Mouse (Mus musculus) layer of hippocampus, postnatal 25 days (tissue): Measurements from ENCODE around the gene Thegl. TPM values are rescaled to one million over a fixed set of nuclear protein-coding genes. Genes with fewer than 3 reads are reported as not detected.
A peak's percentile ranks its signal among the peaks of the same experiment; 100 is the strongest.
"Not testable (repeated sequence)": the region's sequence is repeated elsewhere in the genome, so short reads cannot be mapped to it uniquely, and the experiment has no call there.

Source experiments
- DNase-seq, 2 experiments: peaks; one replicate each; pipeline ENCODE4 v3.0.0; 2022; ENCODE audit warnings: mixed read lengths in 2 of 2, low spot score in 1 of 2; ENCODE audit errors: extremely low spot score in 1 of 2
- total RNA-seq, 2 experiments: library from RNA; stranded (reverse); gene quantifications; 2 replicates each; pipeline ENCODE4 v1.2.3; 2021

The Thegl gene
- total RNA-seq, 2 experiments from 2014 or later: 0.59 to 1.6 TPM

- no peak for DNase-seq
Measured at GRCm38 (mm10) chr5:77092531-77092930, 76.7 kb downstream of the Thegl start.

DNA sequence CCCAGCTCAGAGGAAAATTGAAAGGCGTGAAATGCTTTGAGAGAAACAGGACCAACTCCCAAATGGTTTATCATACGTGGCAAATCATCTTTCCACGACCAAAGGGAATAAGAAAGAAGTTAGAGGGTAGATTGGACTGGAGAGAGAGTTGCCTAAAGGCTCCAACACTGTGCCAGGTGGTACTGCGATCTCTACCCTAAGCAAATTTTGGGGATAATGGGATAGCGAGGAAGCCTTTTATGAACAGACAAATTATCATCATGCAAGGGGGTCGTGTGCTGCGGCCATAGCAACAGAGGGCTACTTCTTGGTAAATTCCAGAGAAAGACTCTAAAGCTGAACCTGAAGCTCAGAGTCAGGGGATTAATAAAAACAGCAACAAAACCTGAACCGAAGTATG is 78.1 kb downstream of the Thegl start:
- no peak for DNase-seq

GRCm38 (mm10) chr5:77094510-77095491 is 79.0 kb downstream of the Thegl start:
- peak; percentile 49 to 56 for DNase-seq

GRCm38 (mm10) chr5:77096194-77096593 is 80.4 kb downstream of the Thegl start:
- not testable (repeated sequence) for DNase-seq

DNA sequence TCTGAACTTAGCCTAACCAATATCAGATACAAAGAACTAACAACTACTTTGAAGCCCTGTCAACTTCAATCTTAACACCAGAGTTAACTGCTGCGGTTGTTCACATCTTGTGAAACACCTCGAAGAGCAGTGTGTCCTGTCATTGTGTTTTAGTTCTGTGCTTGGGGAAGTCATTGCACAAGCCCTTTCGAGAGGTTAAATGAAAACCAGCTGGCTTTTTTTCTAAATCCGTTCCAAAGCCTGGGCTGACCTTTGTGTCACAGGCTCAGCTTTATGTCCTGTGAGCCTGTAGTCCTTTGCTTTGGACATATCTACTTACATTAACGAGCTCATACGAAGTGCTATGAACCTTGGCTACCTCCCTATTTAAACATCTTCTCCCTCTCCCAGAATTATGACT is 81.9 kb downstream of the Thegl start:
- DNase-seq: no peak

DNA sequence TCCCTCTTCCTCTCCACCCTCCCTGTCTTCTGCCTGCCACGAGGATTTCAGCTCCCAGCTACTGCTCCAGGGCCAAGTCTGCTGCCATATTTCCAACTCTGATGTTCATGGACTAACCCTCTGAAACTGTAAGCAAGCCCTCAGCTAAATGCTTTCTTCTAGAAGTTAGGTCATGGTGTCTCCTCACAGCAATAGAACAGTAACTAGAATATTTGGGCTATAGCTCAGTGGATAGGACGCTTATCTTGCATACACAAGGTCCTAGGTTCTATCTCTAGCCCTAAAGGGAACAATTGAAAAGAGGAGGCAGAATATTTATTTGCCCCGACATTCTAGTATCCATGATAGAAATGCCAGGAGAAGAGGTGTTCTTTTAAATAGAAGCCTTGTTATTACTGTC is 83.1 kb downstream of the Thegl start:
- no peak for DNase-seq

- no peak for DNase-seq
Measured at GRCm38 (mm10) chr5:77099317-77099996, 83.6 kb downstream of the Thegl start.

DNA sequence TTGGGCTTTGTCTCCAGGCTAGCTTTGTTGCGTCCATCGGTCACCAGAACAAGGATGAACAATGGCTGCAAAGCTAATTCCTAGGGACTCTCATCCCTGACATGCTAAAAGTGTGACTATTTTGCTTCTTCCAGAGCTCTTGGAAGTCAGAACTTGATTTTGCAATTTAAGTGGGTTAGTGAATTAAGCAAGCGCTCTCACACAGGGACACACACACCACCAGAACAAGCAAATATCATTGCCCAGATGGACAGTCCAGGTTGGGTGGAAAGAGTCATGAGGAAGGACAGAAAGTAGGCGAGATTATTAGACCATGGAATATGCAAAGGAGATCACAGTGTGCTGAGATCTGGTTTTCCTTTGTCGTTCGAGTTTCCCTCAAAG is 84.2 kb downstream of the Thegl start:
- no peak for DNase-seq

- no peak for DNase-seq
Measured at GRCm38 (mm10) chr5:77100691-77101090, 84.9 kb downstream of the Thegl start.

- DNase-seq: no peak
Measured at GRCm38 (mm10) chr5:77102522-77103365, 86.9 kb downstream of the Thegl start.

DNA sequence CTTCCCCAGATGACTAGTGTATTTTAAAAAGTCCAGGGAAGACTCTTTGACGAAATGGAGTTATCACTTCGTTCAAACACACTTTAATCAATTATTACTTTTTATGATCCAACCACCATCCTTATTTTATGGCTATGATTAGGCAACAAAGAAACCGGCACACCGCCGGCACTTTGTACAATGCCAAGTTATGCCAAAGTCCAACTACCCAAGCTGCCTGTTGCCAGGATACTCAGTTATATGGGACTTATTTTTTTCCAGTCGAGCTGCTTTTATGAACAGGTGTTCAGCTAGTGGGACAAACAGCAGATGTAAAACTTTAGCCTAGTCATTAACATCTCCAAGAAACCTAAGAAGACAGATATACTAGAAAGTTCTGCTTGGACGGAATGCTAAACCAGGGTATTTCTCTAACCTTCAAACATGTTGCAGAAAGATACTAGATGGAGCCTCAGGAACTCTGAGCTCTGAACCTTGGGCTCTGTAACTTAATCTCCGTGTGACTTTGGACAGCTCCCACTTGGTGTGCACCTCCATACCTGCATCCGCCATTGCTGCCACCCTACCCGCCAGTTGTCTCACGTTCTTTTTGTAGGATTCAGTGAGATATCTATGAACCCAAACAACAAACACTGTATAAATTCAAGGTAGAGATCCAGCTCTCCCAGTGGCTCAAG is 91.5 kb downstream of the Thegl start:
- DNase-seq: no peak

- DNase-seq: no peak
Measured at GRCm38 (mm10) chr5:77108806-77109205, 93.0 kb downstream of the Thegl start.

- no peak for DNase-seq
Measured at GRCm38 (mm10) chr5:77109814-77110213, 94.0 kb downstream of the Thegl start.

Other genes with a start within 250 kb of the Thegl start
- 10 to 100 TPM; 17.4 to 23.2 TPM for gene Aasdh, start 110.5 kb upstream of the Thegl start, total RNA-seq
- gene Paics, start 64.7 kb upstream of the Thegl start, total RNA-seq: 10 to 100 TPM; 88.6 to 96.3 TPM
- 10 to 100 TPM; 14.3 to 18.1 TPM for gene Ppat, start 64.4 kb upstream of the Thegl start, total RNA-seq
- gene Srp72, start 41.3 kb upstream of the Thegl start, total RNA-seq: 100 to 1,000 TPM; 107 to 108 TPM
- gene Arl9, start 12.0 kb upstream of the Thegl start, total RNA-seq: not detected
- gene Hopx, start 99.1 kb downstream of the Thegl start, total RNA-seq: 10 to 100 TPM; 86.3 to 89.3 TPM
- not detected for gene Spink2, start 195.4 kb downstream of the Thegl start, total RNA-seq
- 1 to 10 TPM; 4.4 to 5.4 TPM for gene Rest, start 249.5 kb downstream of the Thegl start, total RNA-seq